Mouse (Mus musculus) liver, postnatal 0 days (tissue): ENCODE measurements around the gene Fgd6.

ENCODE experiments used
- CTCF ChIP-seq: sonication (generic); IDR thresholded peaks from 2 replicates; pipeline ENCODE4 v1.5.1; 2016; ENCODE audit warnings: antibody characterized with exemption, low read depth
- EP300 ChIP-seq: IDR thresholded peaks from 2 replicates; pipeline ENCODE4 v1.6.1; 2016; ENCODE audit warnings: antibody characterized with exemption, low read depth, mild to moderate bottlenecking

GRCm38 (mm10) chr10:94060190-94060589 is 24.4 kb downstream of the Fgd6 start:
- TF ChIP-seq CTCF (no peak), EP300 (0 out of 2 replicates have a peak, but pooled peaks have one; percentile 50)
